Comparison of ENCODE assay signal across 23 mouse cellular contexts in the genomic region with DNA sequence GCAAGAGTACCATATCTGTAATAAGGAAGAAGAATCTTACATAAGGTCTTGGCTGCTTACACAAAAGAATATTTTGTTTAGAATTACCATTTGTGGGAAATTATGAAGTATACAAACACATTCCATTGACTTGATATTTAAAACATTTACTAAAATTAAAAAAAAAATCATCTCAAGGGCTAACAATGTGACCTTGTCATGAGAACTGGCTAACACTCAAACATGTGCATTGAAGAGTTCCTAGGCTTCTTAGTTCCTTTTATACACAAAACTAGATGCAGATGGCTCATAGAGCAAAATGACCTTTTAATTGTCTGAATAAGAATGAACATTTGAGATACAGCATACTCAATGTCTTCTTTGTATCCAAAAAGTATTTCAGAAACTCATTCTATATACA.
"Had no signal": no experiment of that assay in that cellular context is flagged by ENCODE, and none has a peak within 500 bp of the region (broad histone marks: within the 10 kb centered on the region; RNA-seq: fewer than 3 reads in every experiment).

No protein-coding gene starts in this region.

- H3K36me3 ChIP-seq: hindbrain, embryonic 12.5 days; intestine, embryonic 15.5 days; limb, embryonic 10.5 days had no signal

- H3K4me1 ChIP-seq: heart, embryonic 10.5 days; heart, embryonic 12.5 days; hindbrain, embryonic 10.5 days; hindbrain, embryonic 12.5 days; intestine, embryonic 15.5 days; limb, embryonic 10.5 days; limb, embryonic 12.5 days had no signal

- H3K4me3 ChIP-seq: gastrocnemius, adult 2 months; heart, embryonic 10.5 days; heart, embryonic 12.5 days; hindbrain, embryonic 10.5 days; hindbrain, embryonic 12.5 days; intestine, embryonic 15.5 days; left cerebral cortex, adult 2 months; limb, embryonic 10.5 days; limb, embryonic 12.5 days had no signal

- H3K27me3 ChIP-seq: heart, embryonic 12.5 days; hindbrain, embryonic 12.5 days; intestine, embryonic 15.5 days; limb, embryonic 12.5 days had no signal

- H3K27ac ChIP-seq: gastrocnemius, adult 2 months; heart, embryonic 10.5 days; hindbrain, embryonic 10.5 days; hindbrain, embryonic 12.5 days; hindbrain, embryonic 14.5 days; intestine, embryonic 15.5 days; left cerebral cortex, adult 2 months; limb, embryonic 10.5 days; limb, embryonic 12.5 days had no signal

- H3K4me2 ChIP-seq: heart, embryonic 12.5 days; hindbrain, embryonic 12.5 days; hindbrain, embryonic 14.5 days; intestine, embryonic 15.5 days; limb, embryonic 12.5 days had no signal

- H3K9me3 ChIP-seq: hindbrain, embryonic 12.5 days; intestine, embryonic 15.5 days; limb, embryonic 10.5 days had no signal

- DNase-seq: gastrocnemius, adult 2 months; gastrocnemius, postnatal 10 days; gastrocnemius, postnatal 25 days; heart, adult 18-20 months; heart, postnatal 4 days; kidney, adult 18-20 months; kidney, adult 8-10 months; kidney, postnatal 10 days; kidney, postnatal 25 days; kidney, postnatal 4 days had no signal

- ATAC-seq: forebrain, embryonic 16.5 days; hindbrain, embryonic 16.5 days; inflammation-experienced regulatory T-cells, adult 6 months; intestine, embryonic 15.5 days; intestine, postnatal 0 days had no signal

- H3K9ac ChIP-seq: heart, embryonic 12.5 days; hindbrain, embryonic 12.5 days; hindbrain, embryonic 14.5 days; intestine, embryonic 15.5 days; limb, embryonic 12.5 days had no signal
